Comparison of ENCODE assay signal across 25 mouse cellular contexts in the genomic region with DNA sequence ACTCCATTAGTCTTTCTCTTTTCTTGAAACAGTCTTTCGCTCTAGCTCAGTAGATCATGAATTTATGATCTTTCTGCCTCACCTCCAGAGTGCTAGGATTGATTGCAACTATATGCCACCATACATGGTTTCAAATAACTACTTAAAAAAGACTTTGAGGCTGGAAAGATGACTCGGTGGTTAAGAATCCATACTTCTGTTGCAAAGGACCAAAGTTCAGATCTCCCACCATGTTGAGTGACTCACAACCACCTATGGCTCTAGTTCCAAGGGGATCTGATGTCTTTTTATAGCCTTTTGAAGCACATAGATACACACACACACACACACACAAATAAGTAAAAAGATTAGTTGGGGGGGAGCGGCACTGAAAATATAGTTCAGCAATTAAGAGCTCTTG. TPM values are rescaled to one million over a fixed set of nuclear protein-coding genes. Genes with fewer than 3 reads are reported as not detected.
A peak's percentile ranks its signal among the peaks of the same experiment; 100 is the strongest.
DNase-seq lines count a peak whose midpoint lies in the region; ATAC-seq and TF ChIP-seq lines count a peak whose summit lies in the region.
"Had no signal": no experiment of that assay in that cellular context is flagged by ENCODE, and none has a peak within 500 bp of the region (broad histone marks: within the 10 kb centered on the region; RNA-seq: fewer than 3 reads in every experiment).

No protein-coding gene starts in this region.

- ATAC-seq in heart, embryonic 11.5 days (replicated peaks; ENCODE audit: insufficient number of reproducible peaks, low FRiP score, low TSS enrichment): no peak
- ATAC-seq: forebrain, embryonic 13.5 days; forebrain, embryonic 15.5 days; forebrain, postnatal 0 days had no signal

- no peak overlapping the region for H3ac ChIP-seq in C2C12 (ENCODE audit: control insufficient read depth, insufficient read length, low read depth)

- H3K4me3 ChIP-seq in heart, embryonic 11.5 days (ENCODE audit: low read depth, low read length): no peak overlapping the region
- H3K4me3 ChIP-seq in C2C12 (ENCODE audit: insufficient read depth, poor library complexity, severe bottlenecking): no peak overlapping the region
- no peak overlapping the region for H3K4me3 ChIP-seq in gastrocnemius, adult 2 months
- H3K4me3 ChIP-seq: embryonic facial prominence, embryonic 13.5 days; embryonic facial prominence, embryonic 15.5 days; forebrain, embryonic 13.5 days; forebrain, embryonic 15.5 days had no signal

- no peaks in the 10 kb centered on the region for H3K27me3 ChIP-seq in heart, embryonic 11.5 days (ENCODE audit: control insufficient read depth, insufficient read depth, low read length)
- H3K27me3 ChIP-seq in C2C12 (ENCODE audit: control insufficient read depth, insufficient read depth, insufficient read length): no peaks in the 10 kb centered on the region
- H3K27me3 ChIP-seq: embryonic facial prominence, embryonic 13.5 days; embryonic facial prominence, embryonic 15.5 days; forebrain, embryonic 13.5 days; forebrain, embryonic 15.5 days had no signal

- H3K79me3 ChIP-seq in C2C12 (ENCODE audit: low read depth): no peaks in the 10 kb centered on the region

- intact Hi-C loops in gastrocnemius, adult 2 months (cut with DNase I): no loop called here
- intact Hi-C loops in gastrocnemius, postnatal 14 days (cut with DNase I; ENCODE audit: low total_unique reads): no loop called here

- no peaks in the 10 kb centered on the region for H3K4me1 ChIP-seq in heart, embryonic 11.5 days (ENCODE audit: control insufficient read depth, insufficient read depth, low read length)
- H3K4me1 ChIP-seq: embryonic facial prominence, embryonic 13.5 days; embryonic facial prominence, embryonic 15.5 days; forebrain, embryonic 13.5 days; forebrain, embryonic 15.5 days had no signal

- TF ChIP-seq CTCF in C2C12 (IDR thresholded peaks at IDR 0.05; ENCODE audit: control insufficient read depth, insufficient read depth, insufficient read length): no peak
- TF ChIP-seq CTCF in gastrocnemius, adult 2 months (IDR thresholded peaks at IDR 0.05): no peak

- H3K27ac ChIP-seq in heart, embryonic 11.5 days (ENCODE audit: low read depth, low read length): no peak overlapping the region
- no peak overlapping the region for H3K27ac ChIP-seq in gastrocnemius, adult 2 months
- H3K27ac ChIP-seq: embryonic facial prominence, embryonic 13.5 days; embryonic facial prominence, embryonic 15.5 days; forebrain, embryonic 13.5 days; forebrain, embryonic 15.5 days had no signal

- H3K9me3 ChIP-seq in heart, embryonic 11.5 days (replicated peaks; ENCODE audit: control insufficient read depth, low read length): no peaks in the 10 kb centered on the region
- H3K9me3 ChIP-seq: embryonic facial prominence, embryonic 13.5 days; embryonic facial prominence, embryonic 15.5 days; forebrain, embryonic 13.5 days; forebrain, embryonic 15.5 days had no signal

- no peak overlapping the region for H3K4me2 ChIP-seq in heart, embryonic 11.5 days
- H3K4me2 ChIP-seq: embryonic facial prominence, embryonic 13.5 days; embryonic facial prominence, embryonic 15.5 days; forebrain, embryonic 13.5 days; forebrain, embryonic 15.5 days had no signal

- H3K9ac ChIP-seq in heart, embryonic 11.5 days (ENCODE audit: low read depth, low read length): no peak overlapping the region
- H3K9ac ChIP-seq: embryonic facial prominence, embryonic 13.5 days; embryonic facial prominence, embryonic 15.5 days; forebrain, embryonic 13.5 days; forebrain, embryonic 15.5 days; forebrain, postnatal 0 days had no signal

- H3K79me2 ChIP-seq in C2C12 (ENCODE audit: control insufficient read depth, insufficient read depth): no peaks in the 10 kb centered on the region

- no peaks in the 10 kb centered on the region for H3K36me3 ChIP-seq in heart, embryonic 11.5 days (ENCODE audit: control insufficient read depth, insufficient read depth, low read length)
- H3K36me3 ChIP-seq in C2C12 (ENCODE audit: control insufficient read depth, insufficient read depth): peaks cover 23% of the 10 kb centered on the region

- peak; percentile 1 for DNase-seq in heart, adult 11 months
- DNase-seq in 3134 (ENCODE audit: extremely low read depth, insufficient read length, low spot score): peak; percentile 16
- peak; percentile 80 for DNase-seq in NIH3T3 (ENCODE audit: low read depth)
- no peak for DNase-seq in gastrocnemius, adult 2 months
- no peak for DNase-seq in thymus, postnatal 10 days (ENCODE audit: low spot score in 2 of 2)
- DNase-seq in gastrocnemius, postnatal 14 days: no peak
- DNase-seq: adrenal gland, adult 2 months; adrenal gland, postnatal 10 days; adrenal gland, postnatal 36 days; B cell, adult 2 months; cerebellum, adult 11-12 months; cerebellum, adult 2 months; cerebellum, adult 9-10 months; cerebellum, postnatal 10 days; cerebellum, postnatal 36 days; embryo, embryonic 11 days; forebrain, postnatal 0 days had no signal

- 92% methylated on average over 3 of the region's 3 CpGs for WGBS in heart, embryonic 11.5 days (ENCODE audit: insufficient replicate concordance)

TF ChIP-seq in C2C12, 6 proteins besides CTCF, POLR2A, EP300 and RAD21:
- peak; percentile 16 for TF ChIP-seq CEBPB (IDR thresholded peaks at IDR 0.05; ENCODE audit: low read depth)
- no peak for TF ChIP-seq USF1 (IDR thresholded peaks at IDR 0.05; ENCODE audit: low read depth)
- TF ChIP-seq MYOG (IDR thresholded peaks at IDR 0.05; ENCODE audit: control insufficient read depth, extremely low read depth, insufficient read length): no peak

RNA-seq across cellular contexts. Expression of gene Chrm4, which starts 31.6 kb away (rescaled TPM):
- not detected in 2 replicates for polyA plus RNA-seq in heart, embryonic 11.5 days (2014; fragmentation: Nextera tagmentation; extraction: Ambion mirVana)
- polyA plus RNA-seq in C2C12 (2012; fragmentation: generic; extraction: Trizol): 0.55 TPM
- total RNA-seq in gastrocnemius, adult 2 months (2021): not detected
- not detected for total RNA-seq in gastrocnemius, postnatal 14 days (2021)

RNA-seq across cellular contexts. Expression of gene Mdk, which starts 36.7 kb away (rescaled TPM):
- 842 and 965 TPM in 2 replicates for polyA plus RNA-seq in heart, embryonic 11.5 days (2014; fragmentation: Nextera tagmentation; extraction: Ambion mirVana)
- polyA plus RNA-seq in C2C12 (2012; fragmentation: generic; extraction: Trizol): 0.33 TPM
- under 1 TPM; 0.51 to 0.92 TPM for total RNA-seq in gastrocnemius, adult 2 months (2021)
- total RNA-seq in gastrocnemius, postnatal 14 days (2021): 10 to 100 TPM; 12.1 to 20.7 TPM
- total RNA-seq: common myeloid progenitor, adult 5-6 weeks had no signal

RNA-seq across cellular contexts. Expression of gene Gm9821, which starts 50.1 kb away (rescaled TPM):
- polyA plus RNA-seq in heart, embryonic 11.5 days (2014; fragmentation: Nextera tagmentation; extraction: Ambion mirVana): 1.8 and 2.8 TPM in 2 replicates
- polyA plus RNA-seq in C2C12 (2012; fragmentation: generic; extraction: Trizol): 0.43 TPM
- total RNA-seq in gastrocnemius, adult 2 months (2021): not detected
- not detected for total RNA-seq in gastrocnemius, postnatal 14 days (2021)
- total RNA-seq: adrenal gland, adult 2 months; adrenal gland, postnatal 10 days; adrenal gland, postnatal 36 days; forebrain, postnatal 0 days had no signal
- polyA plus RNA-seq: adrenal gland, adult 2 months; cerebellum, adult 2 months; embryonic facial prominence, embryonic 11.5 days; forebrain, postnatal 0 days had no signal

Comparison
In these comparisons a context has a peak if more than half of its experiments do, and no peak if none do; other contexts are left out.
1. RNA of gene Mdk, which starts 36.7 kb away (total RNA-seq): 12.1 to 20.7 TPM in gastrocnemius, postnatal 14 days; 0.51 to 0.92 TPM in gastrocnemius, adult 2 months; every median in the first group is over 4 times any median in the second.
2. DNase-seq: peak in heart, adult 11 months (single experiment), 3134 (single experiment) and NIH3T3 (single experiment); none in gastrocnemius, adult 2 months (single experiment), thymus, postnatal 10 days (0 of 2) and gastrocnemius, postnatal 14 days (single experiment).